Mouse (Mus musculus): ENCODE data around the gene Zfyve28.
A peak's percentile ranks its signal among the peaks of the same experiment; 100 is the strongest.

Gene Zfyve28

DNA sequence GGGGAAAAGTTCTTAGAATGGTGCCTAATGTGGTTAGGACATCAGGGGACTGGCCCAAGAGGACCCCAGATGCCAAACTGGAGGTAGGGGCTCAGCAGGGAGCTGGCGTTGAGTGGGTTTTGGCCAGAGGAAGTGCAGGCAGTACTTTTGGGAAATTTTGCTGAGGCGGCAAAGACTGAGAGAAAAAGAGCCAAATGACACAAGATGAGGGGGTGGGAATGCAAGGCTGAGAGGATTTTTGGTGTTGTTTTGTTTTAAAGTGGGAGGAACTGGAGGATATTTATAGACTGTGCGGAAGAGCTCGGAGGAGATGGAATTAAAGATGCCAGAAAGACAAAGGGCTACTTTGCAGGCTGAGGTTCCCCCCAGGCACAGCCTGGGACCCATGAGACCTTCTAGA lies 117.5 kb downstream of the Zfyve28 start:
- no peak for TF ChIP-seq GATA4 (IDR thresholded peaks at IDR 0.05; ENCODE audit: insufficient replicate concordance, low read length)

DNA sequence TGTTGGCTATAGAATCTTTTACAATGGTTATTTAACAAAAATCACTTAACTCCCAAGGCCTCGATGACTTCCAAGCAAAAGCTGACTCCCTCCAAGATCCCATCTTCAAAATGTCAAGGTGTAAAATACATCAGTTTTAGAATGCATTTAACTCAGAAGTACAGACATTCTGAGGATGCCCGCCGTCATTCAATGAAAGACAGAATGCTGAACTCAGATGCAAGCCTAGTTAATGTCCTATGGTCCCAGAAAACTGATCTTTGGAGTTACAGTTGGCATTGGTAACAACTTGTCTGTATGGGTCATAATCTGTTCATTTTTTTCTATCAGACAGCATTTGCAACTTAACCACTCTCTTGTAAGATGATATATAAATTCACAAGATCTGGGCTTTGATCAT lies 118.3 kb downstream of the Zfyve28 start:
- no peak for TF ChIP-seq GATA4 (IDR thresholded peaks at IDR 0.05; ENCODE audit: insufficient replicate concordance, low read length)

DNA sequence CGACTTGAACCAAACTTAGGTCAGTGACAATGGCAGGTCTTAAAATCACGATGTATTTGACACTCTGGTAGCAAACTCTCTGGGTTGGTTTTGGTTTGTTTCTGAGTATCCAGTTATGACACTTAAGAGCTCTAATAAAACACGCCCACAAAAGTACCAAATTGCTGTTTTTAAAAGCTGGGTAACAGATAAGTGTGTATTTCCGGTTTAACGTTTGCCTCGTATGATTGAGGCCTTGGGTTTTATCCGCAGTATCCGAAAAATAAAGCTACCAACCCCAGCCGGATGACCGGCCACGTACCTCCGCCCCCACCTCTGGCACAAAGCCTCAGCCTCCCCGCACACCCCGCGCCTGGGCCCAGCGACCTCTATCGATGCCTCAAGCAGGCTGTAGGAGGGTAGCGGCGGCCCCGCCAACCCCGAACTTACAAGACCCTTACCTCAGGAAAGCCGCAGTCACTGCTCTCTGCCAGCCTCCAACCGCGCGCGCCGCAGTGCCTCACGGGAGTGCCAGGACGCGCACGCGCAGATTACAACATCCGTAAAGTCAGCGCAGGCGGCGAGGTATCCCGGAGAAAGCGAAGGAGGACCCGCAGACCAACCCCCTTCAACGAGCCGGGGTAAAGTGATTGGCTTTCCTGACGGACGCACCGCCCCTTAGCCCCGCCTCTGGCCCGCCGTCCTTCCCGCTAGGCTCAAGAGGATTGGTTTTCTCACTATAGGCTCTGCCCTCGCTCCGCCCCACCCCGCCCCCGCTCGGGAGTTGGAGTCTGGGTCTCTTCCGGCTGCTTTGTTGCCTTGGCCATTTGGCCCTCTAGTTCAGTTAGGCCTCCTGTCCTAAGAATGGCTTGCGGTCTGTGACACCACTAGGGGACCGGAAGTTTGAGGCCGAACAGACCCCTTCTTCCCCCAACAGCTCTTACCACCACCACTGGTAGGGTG lies 119.0 kb downstream of the Zfyve28 start, which contains the start of the genes Poln and Haus3:
Gene Poln (minus strand): TSS at position 499 of the 942 bp plus-strand sequence.
Gene Haus3 (minus strand): TSS at position 578 of the 942 bp plus-strand sequence.
- TF ChIP-seq GATA4 (IDR thresholded peaks at IDR 0.05; ENCODE audit: insufficient replicate concordance, low read length), result peak; percentile 4; the same call in 1 of the 2 replicates

DNA sequence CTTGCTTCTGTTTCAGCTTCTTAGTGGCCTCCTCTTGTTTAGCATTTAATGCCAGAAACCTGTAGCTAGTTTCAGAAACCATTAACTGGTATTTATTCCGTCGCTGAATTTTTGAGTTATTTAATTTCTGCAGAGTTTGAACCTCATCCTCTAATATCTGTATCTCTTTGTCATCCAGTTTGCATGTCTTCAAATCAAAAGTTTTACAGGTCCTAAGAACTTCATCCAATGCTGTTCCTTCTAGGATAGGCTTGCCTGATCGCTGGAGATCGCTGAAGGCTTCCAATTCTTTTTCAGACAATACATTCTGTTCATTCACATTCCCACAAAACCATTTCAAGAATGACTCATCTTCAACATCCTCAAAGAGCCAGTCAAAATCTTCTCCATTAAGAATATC lies 120.4 kb downstream of the Zfyve28 start:
- no peak for TF ChIP-seq GATA4 (IDR thresholded peaks at IDR 0.05; ENCODE audit: insufficient replicate concordance, low read length)

DNA sequence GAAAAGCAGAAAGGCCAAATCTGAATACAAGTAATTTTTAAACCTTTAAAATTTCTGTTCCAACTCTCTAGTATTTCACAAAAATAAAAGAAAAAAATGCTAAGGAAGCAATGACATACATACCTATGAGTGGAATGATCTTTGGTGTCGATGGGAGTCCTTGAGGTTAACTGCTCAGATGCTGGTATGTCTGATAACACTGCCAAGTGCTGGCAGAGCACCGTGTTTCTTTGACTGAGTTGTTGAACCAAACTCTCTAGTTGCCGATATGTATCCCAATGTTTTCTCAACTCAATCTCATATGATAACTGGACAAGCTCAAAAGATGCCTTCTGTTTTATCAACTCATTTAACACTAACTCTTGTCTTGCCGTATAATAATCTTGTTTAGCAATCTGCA lies 122.5 kb downstream of the Zfyve28 start:
- TF ChIP-seq GATA4 (IDR thresholded peaks at IDR 0.05; ENCODE audit: insufficient replicate concordance, low read length), result no peak

DNA sequence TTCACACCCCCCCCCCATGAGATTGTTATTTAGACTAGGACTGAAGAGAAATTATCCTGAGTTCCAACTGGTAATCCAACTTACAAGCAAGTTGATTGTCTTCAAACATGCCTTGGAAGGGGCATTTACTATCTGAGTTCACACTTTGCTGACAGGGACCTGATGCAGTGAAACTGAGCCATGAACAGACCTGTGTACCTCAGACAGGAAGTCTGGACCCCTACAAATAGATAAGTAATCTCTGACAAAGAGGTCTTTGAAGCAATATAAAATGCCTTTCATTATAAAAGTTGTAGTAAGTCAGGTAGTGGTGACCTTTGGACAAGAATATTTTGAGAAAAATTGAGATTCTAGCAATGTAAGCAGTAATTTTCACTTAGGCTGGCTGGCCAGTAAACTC lies 139.8 kb downstream of the Zfyve28 start:
- TF ChIP-seq GATA4 (IDR thresholded peaks at IDR 0.05; ENCODE audit: insufficient replicate concordance, low read length), result no peak

DNA sequence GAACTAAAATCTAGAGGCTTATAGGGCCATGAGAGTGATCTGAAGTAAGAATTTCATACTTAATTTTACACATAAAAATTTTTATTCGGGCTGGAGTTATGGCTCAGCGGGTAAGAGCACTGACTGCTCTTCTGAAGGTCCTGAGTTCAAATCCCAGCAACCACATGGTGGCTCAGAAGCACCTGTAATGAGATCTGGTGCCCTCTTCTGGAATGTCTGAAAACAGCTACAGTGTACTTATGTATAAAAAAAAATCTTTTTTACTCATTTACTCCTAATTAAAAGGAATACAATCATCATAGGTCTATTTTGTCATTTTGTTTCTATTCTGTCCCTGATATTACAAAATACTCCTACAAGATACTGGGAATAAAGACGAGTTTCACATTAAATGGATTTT lies 140.7 kb downstream of the Zfyve28 start:
- TF ChIP-seq GATA4 (IDR thresholded peaks at IDR 0.05; ENCODE audit: insufficient replicate concordance, low read length), result no peak

Measured in liver, adult (tissue).